Mouse (Mus musculus) c-Kit-positive CD71-negative TER-119-negative erythroid progenitor cells, embryonic 14.5 days (primary cell): ENCODE data around the gene Selenon.

Experiments
- DNase-seq: peaks from one replicate; pipeline ENCODE4 v3.0.0-alpha.2; 2013; ENCODE audit warnings: low read depth

Gene Selenon

GRCm38 (mm10) chr4:134551494-134552316, at the start of gene Selenon:
Gene Selenon, minus strand, starts transcription at chr4:134552166.
- DNase-seq = no peak

- no peak for DNase-seq
Observed at GRCm38 (mm10) chr4:134601404-134601803, 49.4 kb upstream of the Selenon start.

GRCm38 (mm10) chr4:134600777-134601176, 48.8 kb upstream of the Selenon start:
- DNase-seq = no peak

DNA sequence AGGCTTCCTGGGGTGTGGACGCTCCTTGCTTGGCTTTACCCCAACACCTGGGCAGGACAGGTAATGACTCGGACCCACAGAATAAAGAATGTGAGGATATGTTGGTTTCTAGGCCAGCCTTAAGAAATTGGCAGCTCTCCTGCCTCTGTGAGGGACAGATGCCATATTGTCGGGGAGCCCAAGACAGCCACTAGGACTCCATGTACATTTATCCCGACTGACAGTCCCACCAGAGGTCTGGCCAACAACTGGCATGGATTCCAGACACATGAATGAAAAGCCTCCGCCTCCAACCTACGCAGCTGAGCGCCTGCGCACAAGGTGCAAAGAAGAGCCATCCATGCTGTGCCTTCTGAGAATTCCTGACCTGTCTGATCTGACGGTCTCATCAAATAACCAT, 48.1 kb upstream of the Selenon start:
- DNase-seq = no peak

GRCm38 (mm10) chr4:134596816-134597692, 45.1 kb upstream of the Selenon start:
- no peak for DNase-seq

DNA sequence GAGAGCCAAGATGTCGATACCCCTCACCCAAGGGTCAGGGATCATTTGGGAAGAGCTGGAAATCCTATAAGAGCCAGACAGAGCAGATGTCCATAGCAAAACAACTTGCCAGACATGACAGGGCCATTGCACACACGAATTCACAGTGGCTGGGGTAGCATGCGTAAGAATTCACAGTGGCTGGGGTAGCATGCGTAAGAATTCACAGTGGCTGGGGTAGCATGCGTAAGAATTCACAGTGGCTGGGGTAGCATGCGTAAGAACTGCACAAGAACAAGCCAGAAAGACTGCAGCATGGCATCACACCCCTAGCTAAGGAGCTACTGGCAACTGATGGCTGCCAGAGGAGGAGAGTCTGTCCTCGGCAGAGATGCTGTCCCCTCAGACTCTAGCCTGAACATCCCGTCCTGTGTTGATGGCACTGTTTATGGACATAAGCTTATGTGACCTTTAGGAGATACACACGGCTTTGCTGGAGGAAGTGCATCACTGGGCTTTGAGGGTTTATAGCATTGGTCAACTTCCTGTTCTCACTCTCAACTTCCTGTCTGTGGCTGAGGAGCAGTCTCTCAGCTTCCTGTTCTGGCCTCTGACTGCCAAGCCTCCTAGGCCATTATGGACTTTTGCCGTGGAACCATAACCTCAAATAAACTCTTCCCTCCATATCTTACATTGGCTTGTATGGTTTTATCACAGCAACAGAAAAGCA, 42.9 kb upstream of the Selenon start:
- no peak for DNase-seq

DNA sequence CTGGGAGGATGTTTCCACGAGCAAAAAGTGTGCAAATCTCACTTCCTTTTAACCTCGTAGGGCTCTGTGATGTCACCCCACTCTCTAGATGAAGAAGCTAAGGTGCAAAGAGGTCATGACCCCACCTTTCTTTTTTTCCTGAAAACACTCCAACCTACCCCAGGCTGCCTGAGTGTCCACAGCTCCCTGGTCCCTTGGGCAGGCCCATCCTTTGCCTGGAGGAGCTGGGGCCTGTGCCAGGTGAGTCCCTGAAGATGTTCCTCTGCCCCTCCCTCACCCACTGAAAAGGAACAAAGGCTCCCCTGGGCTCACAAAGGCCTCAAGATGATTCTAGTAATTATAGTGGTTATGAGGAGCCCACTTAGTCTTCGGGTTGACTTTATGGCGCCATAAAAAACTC, 40.5 kb upstream of the Selenon start:
- no peak for DNase-seq

DNA sequence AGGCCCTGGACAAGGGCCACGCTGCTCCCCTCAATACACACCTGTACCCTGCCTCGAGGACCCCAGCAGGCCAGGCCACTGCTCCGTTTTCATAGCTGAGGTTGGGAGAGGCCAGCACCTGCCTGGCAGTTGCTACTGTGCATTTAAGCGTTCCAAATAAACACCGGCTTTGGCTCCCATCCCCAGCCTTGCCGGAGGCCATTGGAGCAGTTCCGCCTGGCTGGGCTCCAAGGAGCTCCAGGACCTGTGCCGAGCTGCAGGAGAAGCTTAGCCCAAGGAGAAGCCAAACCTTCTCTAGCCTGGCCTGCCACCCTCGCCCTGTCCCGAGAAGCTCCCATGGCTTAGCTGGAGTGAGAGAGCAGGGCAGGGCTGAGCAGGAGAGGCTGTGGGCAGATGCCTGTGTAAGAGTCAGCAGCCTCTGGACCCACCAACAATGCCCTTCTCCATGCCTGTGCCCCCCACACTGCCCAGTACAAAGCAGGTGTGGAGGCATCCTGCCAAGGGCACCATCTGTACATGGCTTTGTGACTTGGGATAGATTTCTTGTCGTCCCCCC, 39.6 kb upstream of the Selenon start:
- DNase-seq = no peak

DNA sequence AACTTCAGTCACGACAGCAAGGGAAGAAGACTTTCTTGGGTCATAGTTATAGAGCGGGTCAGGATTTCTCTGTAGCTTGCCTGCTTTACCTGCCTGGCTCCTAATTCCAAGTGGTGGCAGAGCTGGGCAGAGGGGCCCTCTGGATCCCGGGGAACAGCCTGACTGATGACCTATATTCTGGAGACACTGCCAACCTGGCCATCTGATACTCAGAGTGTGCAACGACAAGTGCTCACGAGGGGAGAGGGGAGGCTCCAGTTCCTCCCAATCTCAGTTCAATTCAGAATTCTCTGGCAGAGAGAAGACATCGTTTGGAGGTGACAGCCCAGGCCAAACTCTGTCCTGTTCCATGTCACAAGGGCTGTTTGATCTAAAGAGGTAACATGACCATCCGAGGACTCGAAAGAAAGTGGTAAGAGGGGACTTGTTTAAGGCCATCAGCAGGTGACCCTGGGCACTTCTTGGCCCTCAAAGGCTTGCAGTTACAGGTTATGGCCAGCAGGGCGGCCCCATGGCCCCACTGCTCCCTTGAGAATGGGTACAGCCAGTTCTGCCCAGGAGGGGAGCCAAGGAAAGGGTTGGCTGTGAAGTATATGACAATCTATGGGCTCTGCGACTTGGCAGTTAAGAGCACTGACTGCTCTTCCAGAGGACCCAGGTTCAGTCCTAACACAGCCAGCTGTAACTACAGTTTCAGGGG, 38.4 kb upstream of the Selenon start:
- DNase-seq = no peak

GRCm38 (mm10) chr4:134589786-134590185, 37.8 kb upstream of the Selenon start:
- no peak for DNase-seq

GRCm38 (mm10) chr4:134588951-134589350, 37.0 kb upstream of the Selenon start:
- DNase-seq = no peak

DNA sequence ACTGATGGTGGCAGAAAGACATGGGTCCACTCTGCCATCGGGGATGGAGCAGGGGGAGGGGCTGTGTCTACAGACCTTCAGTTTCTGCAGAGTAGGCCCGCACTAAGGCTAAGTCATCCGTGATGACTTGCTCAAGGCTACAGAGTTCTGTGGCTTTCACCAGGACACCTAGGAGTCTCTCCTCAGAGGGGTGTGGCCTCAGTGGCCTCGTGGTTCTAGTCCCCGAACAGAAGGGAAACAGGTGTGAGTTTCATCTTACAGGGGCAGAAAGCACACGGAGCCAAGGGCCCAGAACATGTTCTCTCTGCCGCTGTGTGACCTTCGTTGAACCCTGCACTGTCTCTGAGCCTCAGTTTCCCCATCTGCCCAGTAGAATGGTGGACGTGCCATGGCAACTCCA, 36.3 kb upstream of the Selenon start:
- no peak for DNase-seq

GRCm38 (mm10) chr4:134587636-134588197, 35.8 kb upstream of the Selenon start:
- no peak for DNase-seq

DNA sequence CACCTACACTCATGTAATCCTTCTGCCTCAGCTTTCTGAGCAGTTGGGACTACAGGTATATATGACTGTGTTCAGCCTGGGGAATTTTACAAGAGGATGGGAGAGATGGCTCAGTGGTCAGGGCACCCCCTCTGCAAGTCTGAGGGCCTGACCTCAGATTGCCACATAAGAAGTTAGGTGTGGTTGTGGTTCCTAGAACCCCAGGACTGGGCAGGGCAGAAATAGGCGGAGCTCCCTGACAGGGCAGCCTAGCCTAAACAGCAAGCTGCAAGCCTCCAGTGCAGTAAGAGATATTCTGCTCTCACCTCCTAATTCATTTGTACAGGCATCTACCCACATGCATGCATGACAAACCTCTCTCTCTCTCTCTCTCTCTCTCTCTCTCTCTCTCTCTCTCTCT, 34.7 kb upstream of the Selenon start:
- DNase-seq = no peak

GRCm38 (mm10) chr4:134586126-134586525, 34.2 kb upstream of the Selenon start:
- no peak for DNase-seq

GRCm38 (mm10) chr4:134583513-134583912, 31.5 kb upstream of the Selenon start:
- no peak for DNase-seq

DNA sequence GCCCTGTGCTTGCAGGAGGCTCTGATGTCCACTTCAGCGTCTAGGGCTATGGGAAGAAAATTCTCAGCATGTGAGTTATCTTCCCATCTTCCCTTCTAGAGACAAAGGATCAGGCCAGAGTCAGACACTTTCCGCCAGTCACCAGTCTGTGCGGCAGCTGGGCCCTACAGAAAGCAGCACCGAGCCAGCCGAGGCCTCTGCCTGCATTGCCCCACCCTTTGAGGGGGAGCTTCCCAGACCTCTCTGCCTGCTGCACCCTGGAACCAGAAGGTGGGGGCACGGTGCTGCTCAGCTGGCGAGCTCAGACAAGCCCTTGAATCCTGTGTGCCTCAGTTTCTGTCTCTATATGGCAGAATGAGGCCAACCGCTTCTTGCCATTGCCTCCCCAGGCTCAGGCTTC, 29.4 kb upstream of the Selenon start:
- no peak for DNase-seq

DNA sequence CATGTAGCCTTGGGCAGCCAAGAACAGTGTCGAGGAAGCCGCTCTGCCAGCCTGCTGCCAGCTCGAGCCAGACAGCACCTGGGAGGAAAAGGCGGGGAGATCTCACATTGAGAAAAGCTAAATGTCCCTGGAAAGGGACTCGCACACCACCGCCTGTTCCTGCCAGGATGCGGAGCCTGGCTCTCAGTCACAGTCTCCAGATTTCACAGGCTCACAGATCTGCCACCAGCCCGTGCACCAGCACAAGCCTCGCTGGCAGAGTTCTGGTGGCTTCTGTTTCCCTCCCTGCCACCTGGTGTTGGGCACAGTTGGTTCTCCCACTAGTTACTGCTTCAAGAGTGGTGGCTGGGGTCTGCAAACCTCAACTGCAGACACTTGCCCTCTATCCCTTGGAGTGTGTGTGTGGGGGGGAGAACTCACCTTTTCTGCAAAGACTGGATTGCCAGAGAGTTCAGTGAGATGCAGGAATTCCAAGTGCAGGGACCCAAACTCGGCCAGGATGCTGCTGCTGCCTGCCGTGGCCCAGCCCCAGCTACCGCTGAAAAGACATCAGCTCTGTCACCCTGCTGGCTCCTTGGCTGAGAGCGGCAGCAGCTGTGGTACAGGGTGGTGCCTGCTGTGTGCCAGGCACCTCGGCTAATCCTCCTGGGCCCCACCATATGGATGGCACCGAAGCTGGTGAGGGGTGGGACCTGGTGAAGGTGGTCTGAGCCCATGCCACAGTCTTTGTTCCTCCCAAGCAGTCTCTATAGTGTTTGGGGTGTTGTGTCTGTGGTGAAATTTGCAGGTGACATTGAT, 28.6 kb upstream of the Selenon start:
- no peak for DNase-seq

DNA sequence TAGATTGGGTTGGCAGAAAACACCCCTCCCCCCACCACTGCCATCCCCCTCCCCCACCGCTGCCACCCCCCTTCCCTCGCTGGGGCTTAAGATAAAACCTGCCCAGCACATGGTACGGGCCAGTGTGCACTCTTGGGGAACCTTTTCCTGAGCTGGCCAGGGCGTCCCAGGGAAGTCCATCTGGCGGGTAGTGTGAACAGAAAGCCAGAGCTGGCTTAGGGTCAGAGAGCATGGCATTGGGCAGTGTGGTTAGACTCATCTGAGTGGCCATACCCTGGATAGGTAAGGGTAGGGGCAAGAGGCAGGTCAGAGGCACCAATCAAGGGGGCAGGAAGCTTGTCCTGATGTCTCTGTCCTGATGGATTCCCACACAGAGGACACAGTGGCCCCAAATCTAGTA, 27.7 kb upstream of the Selenon start:
- DNase-seq = no peak

DNA sequence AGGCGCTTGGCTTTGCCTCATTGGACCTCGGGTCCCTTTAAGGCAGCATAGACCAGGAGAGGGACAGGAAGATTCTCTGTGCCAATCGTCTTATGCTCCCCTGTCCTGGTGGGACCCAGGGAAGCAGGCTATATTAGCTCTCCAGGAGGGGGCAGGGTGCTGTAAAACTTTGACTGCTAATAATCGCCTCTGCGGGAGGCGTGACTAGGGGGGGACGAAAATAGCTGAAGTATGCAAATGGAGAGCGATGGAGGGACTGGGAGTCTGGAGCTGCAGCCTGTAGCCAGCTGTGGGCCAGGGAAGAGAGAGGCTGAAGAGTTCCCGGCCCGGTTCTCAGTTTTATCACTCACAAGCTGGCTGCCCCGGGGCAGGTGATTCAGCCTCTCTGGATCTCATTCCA, 27.2 kb upstream of the Selenon start:
- no peak for DNase-seq
